21 mouse cellular contexts compared by ENCODE assay signal in genomic region chr11:91969531-91969930, GRCm38 (mm10).
"Had no signal": no experiment of that assay in that cellular context is flagged by ENCODE, and none has a peak within 500 bp of the region (broad histone marks: within the 10 kb centered on the region; RNA-seq: fewer than 3 reads in every experiment).

No protein-coding gene starts in this region.

- H3K4me2 ChIP-seq: heart, embryonic 12.5 days; hindbrain, embryonic 12.5 days; hindbrain, embryonic 14.5 days; intestine, embryonic 15.5 days; limb, embryonic 13.5 days; limb, embryonic 15.5 days; liver, embryonic 12.5 days had no signal

- H3K36me3 ChIP-seq: heart, embryonic 10.5 days; heart, embryonic 12.5 days; hindbrain, embryonic 10.5 days; hindbrain, embryonic 12.5 days; intestine, embryonic 15.5 days; limb, embryonic 13.5 days; limb, embryonic 15.5 days; liver, embryonic 12.5 days had no signal

- H3K27me3 ChIP-seq: heart, embryonic 12.5 days; hindbrain, embryonic 12.5 days; intestine, embryonic 15.5 days; limb, embryonic 13.5 days; limb, embryonic 15.5 days; liver, embryonic 12.5 days had no signal

- H3K4me3 ChIP-seq: heart, embryonic 10.5 days; heart, embryonic 12.5 days; hindbrain, embryonic 10.5 days; hindbrain, embryonic 12.5 days; intestine, embryonic 15.5 days; limb, embryonic 13.5 days; limb, embryonic 15.5 days; liver, embryonic 12.5 days had no signal

- DNase-seq: gastrocnemius, postnatal 14 days; gastrocnemius, postnatal 36 days; heart, adult 18-20 months; heart, postnatal 10 days; heart, postnatal 4 days; kidney, adult 18-20 months; kidney, adult 8-10 months; kidney, postnatal 14 days; kidney, postnatal 36 days; layer of hippocampus, adult 9-11 months; layer of hippocampus, postnatal 36 days; left cerebral cortex, postnatal 4 days had no signal
